Mouse (Mus musculus) G1E-ER4 (cell line): Measurements from ENCODE around the gene Prepl. TPM values are rescaled to one million over a fixed set of nuclear protein-coding genes. Genes with fewer than 3 reads are reported as not detected.

Experiments used
- GATA1 ChIP-seq: IDR thresholded peaks from one replicate; pipeline ENCODE4 v1.8.0; 2012; ENCODE audit warnings: low read length, inconsistent platforms
- polyA plus RNA-seq: library from polyadenylated mRNA; stranded (reverse); fragments of >175 nt; gene quantifications from 2 replicates; pipeline ENCODE4 v1.2.3, GENCODE M21; 2012

Prepl gene
- polyA plus RNA-seq, 1 experiment, result 0.73 TPM

DNA sequence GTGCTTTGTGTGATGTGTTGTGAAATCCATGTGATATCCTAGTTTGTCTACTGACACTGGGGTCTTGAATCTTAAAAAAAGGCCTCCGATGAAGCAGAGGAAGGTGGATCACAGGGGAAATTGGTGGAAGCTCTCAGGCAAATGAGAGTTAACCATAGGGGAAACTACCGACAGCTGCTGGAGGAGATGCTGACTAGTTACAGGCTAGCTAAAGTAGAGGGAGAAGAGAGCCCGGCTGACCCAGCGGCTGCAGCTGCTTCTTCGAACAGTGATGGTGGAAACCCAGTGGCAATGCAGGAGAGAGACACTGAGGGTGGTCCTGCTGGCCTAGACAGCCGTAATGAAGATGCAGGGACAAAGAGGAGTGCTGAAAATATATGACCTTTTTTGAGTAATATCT is 76.6 kb downstream of the Prepl start:
- no peak for TF ChIP-seq GATA1

Other genes with a start within 250 kb of the Prepl start
- 57.4 and 67.4 TPM in 2 replicates for gene Ppm1b, start 133.5 kb downstream of the Prepl start, polyA plus RNA-seq
- not detected in 2 replicates for gene Slc3a1, start 61.9 kb downstream of the Prepl start, polyA plus RNA-seq
- gene Camkmt, start 311 bp upstream of the Prepl start, polyA plus RNA-seq, result 1.9 and 2.5 TPM in 2 replicates